Mouse (Mus musculus) cortical plate, adult 2 months (tissue): ENCODE measurements around the gene Lyz1.

ENCODE experiments used
- CTCF ChIP-seq: fragments of 200-500 bp; IDR thresholded peaks from 2 replicates; pipeline ENCODE4 v1.5.1; 2011; ENCODE audit warnings: mild to moderate bottlenecking, control low read depth, low read length; ENCODE audit not compliant: insufficient read depth; ENCODE audit errors: extremely low read depth
- POLR2A ChIP-seq: fragments of 200-500 bp; IDR thresholded peaks from 2 replicates; pipeline ENCODE4 v1.6.1; 2011; ENCODE audit warnings: mild to moderate bottlenecking, low read length, control low read depth; ENCODE audit not compliant: insufficient read depth; ENCODE audit errors: extremely low read depth

GRCm38 (mm10) chr10:117299106-117299505, 6.4 kb upstream of the Lyz1 start:
- TF ChIP-seq CTCF (no peak), POLR2A (no peak)
